ENCODE assay signal across 12 mouse cellular contexts in genomic region chr5:4595010-4595409, GRCm38 (mm10).
DNase-seq lines count a peak whose midpoint lies in the region; ATAC-seq and TF ChIP-seq lines count a peak whose summit lies in the region.
"Had no signal": no experiment of that assay in that cellular context is flagged by ENCODE, and none has a peak within 500 bp of the region (broad histone marks: within the 10 kb centered on the region; RNA-seq: fewer than 3 reads in every experiment).

No protein-coding gene starts in this region.

- no peak for TF ChIP-seq POLR2A in lung, adult 2 months (IDR thresholded peaks at IDR 0.05; ENCODE audit: borderline replicate concordance, extremely low read depth, low read depth, low read length)

- no peak for TF ChIP-seq CTCF in lung, adult 2 months (IDR thresholded peaks at IDR 0.05; ENCODE audit: insufficient read depth, low read length)

- no peaks in the 10 kb centered on the region; the same call in 1 of the 2 replicates for H3K4me1 ChIP-seq in lung, adult 2 months (ENCODE audit: control insufficient read depth, insufficient read depth, low read length)

- ATAC-seq in megakaryocyte, adult 5-6 weeks (ENCODE audit: poor library complexity, severe bottlenecking), result peak; percentile 40; the same call in 1 of the 2 replicates
- ATAC-seq: forebrain, embryonic 16.5 days had no signal

- no peak overlapping the region for H3K4me3 ChIP-seq in lung, adult 2 months (replicated peaks; ENCODE audit: extremely low read depth, low read depth, low read length)
- H3K4me3 ChIP-seq: heart, embryonic 10.5 days; midbrain, embryonic 10.5 days had no signal

- WGBS in lung, adult 2 months, result 24% methylated on average over 2 of the region's 2 CpGs

- DNase-seq in adrenal gland, postnatal 14 days, result peak; percentile 10
- no peak for DNase-seq in adrenal gland, adult 18-20 months (ENCODE audit: low spot score in 2 of 2)
- DNase-seq in lung, adult 18-20 months, result peak; percentile 41 to 69
- no peak for DNase-seq in lung, adult 2 months
- peak; percentile 50 for DNase-seq in kidney, postnatal 14 days
- DNase-seq in natural killer cell, adult 2 months (ENCODE audit: low spot score in 2 of 2), result no peak
- DNase-seq in thymus, postnatal 14 days, result no peak
- DNase-seq: cerebellum, adult 11-12 months had no signal

Comparison
In these comparisons a context has a peak if more than half of its experiments do, and no peak if none do; other contexts are left out.
1. DNase-seq: peak in adrenal gland, postnatal 14 days (single experiment), lung, adult 18-20 months (2 of 2) and kidney, postnatal 14 days (single experiment); none in adrenal gland, adult 18-20 months (0 of 2), lung, adult 2 months (single experiment), natural killer cell, adult 2 months (0 of 2) and thymus, postnatal 14 days (single experiment).